Mouse (Mus musculus): ENCODE results near the gene Gm45213. TPM values are rescaled to one million over a fixed set of nuclear protein-coding genes. Genes with fewer than 3 reads are reported as not detected.

The Gm45213 gene
- not detected in 2 replicates for polyA plus RNA-seq (2015; fragmentation: Nextera tagmentation; extraction: Ambion mirVana)

DNA sequence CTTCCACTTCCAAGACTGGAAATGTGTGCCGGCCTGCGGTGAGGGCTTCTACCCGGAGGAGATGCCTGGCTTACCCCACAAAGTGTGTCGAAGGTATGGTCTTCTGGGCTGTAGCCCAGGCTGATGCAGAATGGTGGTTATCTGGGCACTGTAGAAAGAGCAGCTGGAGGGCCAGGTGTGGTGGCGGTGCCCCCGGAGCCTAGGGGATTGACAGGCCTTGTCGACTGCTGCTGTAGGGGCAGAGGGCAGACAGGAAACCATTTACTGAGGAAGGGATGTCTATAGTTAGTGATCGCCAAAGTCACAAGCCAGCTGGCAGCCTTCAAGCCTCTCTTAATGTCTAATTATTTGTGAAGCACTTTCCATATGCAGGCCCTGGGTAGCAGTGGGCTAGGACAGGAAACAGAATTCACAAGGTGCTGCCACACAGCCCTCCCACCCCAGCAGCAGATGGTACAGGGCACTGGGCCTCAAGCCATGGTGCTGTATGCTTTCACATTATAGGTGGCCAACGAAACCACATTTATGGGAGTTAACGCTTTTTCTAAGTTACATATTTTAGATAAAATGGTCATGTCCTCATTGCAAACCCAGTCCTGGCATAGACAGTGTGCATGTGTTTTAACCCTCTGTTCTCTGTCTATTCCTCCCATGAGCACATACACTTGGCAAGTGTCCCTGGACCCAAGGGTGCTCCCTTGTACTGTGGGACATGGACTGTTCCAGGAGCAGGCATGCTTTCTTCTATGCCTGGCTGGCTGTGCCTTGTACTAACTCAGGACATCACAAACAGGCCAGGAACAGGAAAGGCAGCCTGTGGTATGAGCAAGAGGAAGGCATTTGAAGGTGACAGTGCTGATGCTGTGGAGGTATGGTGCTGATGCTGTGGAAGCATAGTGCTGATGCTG lies at the start of gene Gm45213:
TSS of gene Gm45213 (plus strand) at position 51 of the 908 bp plus-strand sequence.

DNA sequence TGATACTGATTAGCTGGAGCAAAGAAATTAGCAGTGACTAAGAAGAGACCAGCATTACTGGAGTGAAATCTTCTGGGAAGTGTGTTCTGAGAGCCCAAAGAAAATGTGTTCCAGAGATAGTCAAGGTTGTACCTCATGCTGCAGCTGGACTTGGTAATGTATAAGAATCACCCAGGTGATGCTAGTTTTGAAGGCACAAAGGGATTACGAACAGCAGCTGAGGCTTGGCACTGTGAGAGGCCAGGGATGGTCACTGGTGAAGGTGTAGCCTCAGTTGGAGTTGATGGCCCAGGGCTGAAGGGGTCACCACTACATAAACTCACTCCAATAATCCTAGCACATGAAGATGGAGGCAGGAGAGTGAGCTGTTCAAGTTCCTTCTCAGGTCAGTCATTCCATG lies 15.3 kb downstream of the Gm45213 start, which contains the start of gene Snrpa1:
TSS of gene Snrpa1 (plus strand) at position 301 of the 400 bp plus-strand sequence.

GRCm38 (mm10) chr7:66079364-66080230 lies 36.2 kb downstream of the Gm45213 start, which contains the start of gene Selenos:
Gene Selenos (plus strand): TSS chr7:66079649.

DNA sequence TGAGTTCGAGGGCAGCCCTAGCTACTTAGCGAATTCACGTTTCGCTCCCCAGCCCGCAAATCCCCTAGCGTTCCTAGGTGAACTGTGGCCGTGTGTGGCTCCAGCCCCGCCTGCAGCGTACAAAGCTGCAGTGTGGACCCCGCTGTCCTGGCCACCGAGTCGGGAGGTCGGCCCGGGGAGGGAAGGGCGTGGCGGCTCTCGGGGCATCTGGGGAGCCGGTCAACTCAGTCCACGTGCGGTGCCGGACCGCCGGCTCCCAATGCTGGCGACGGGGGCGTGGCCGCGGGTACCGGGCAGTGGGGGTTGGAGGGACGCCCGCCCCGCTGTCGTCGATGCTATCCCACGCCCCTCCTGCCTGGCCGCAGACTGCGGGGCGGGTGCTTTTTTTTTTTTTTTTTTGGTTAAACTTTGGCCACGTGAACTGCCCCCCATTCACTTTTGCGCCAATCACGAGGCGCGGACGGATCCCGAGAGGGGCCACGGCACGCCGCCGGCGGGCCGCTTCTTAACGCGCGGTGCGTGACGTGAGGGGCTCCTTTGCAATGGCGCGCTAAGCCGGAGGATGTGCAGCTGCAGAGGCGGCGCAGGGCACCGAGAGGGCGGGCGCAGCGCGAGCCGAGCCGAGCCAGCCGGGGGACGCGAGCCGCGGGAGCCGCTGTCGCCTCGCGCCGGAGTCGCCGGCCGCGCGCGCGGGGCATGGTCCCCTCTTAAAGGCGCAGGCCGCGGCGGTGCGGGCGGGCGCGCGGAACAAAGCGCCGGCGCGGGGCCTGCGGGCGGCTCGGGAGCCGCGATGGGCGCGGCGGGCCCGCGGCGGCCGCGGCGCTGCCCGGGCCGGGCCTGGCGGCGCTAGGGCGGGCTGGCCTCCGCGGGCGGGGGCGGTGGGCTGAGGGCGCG lies 65.8 kb downstream of the Gm45213 start, which contains the start of gene Chsy1:
TSS of gene Chsy1 (plus strand) at position 555 of the 894 bp plus-strand sequence.

Other genes with a start within 250 kb of the Gm45213 start
- 2.5 and 2.6 TPM in 2 replicates for gene Pcsk6, start 181.9 kb upstream of the Gm45213 start, polyA plus RNA-seq (2015; fragmentation: Nextera tagmentation; extraction: Ambion mirVana)
- gene Snrpa1, start 15.4 kb downstream of the Gm45213 start, polyA plus RNA-seq (2015; fragmentation: Nextera tagmentation; extraction: Ambion mirVana): 101 and 117 TPM in 2 replicates
- gene Selenos, start 36.0 kb downstream of the Gm45213 start, polyA plus RNA-seq (2015; fragmentation: Nextera tagmentation; extraction: Ambion mirVana): 54.5 and 68.4 TPM in 2 replicates
- gene Chsy1, start 65.9 kb downstream of the Gm45213 start, polyA plus RNA-seq (2015; fragmentation: Nextera tagmentation; extraction: Ambion mirVana): 11.2 and 11.6 TPM in 2 replicates

Measured in spleen, postnatal 0 days (tissue).